Mouse (Mus musculus): ENCODE data around the gene Stk33.

GRCm38 (mm10) chr7:109244776-109245175 lies 194.1 kb downstream of the Stk33 start:
- TF ChIP-seq POLR2A (IDR thresholded peaks at IDR 0.05; ENCODE audit: extremely low read depth, insufficient read depth, low read length), result no peak
- TF ChIP-seq CTCF (IDR thresholded peaks at IDR 0.05; ENCODE audit: extremely low read depth, insufficient read depth, low read length), result no peak
